Mouse (Mus musculus): ENCODE measurements around the gene Smco3. TPM values are rescaled to one million over a fixed set of nuclear protein-coding genes. Genes with fewer than 3 reads are reported as not detected.
"Not testable (repeated sequence)": the region's sequence is repeated elsewhere in the genome, so short reads cannot be mapped to it uniquely, and the experiment has no call there.

The Smco3 gene
- total RNA-seq (2015; ENCODE audit: low replicate concordance) = not detected in 2 replicates
- total RNA-seq (2017; ENCODE audit: low replicate concordance) = not detected in 2 replicates

GRCm38 (mm10) chr6:136835352-136835751 lies at the start of gene Smco3:
Gene Smco3, minus strand, starts transcription at chr6:136835452.
- ATAC-seq (replicated peaks; ENCODE audit: low FRiP score, poor library complexity, severe bottlenecking) = no peak

- not testable (repeated sequence) for ATAC-seq (replicated peaks; ENCODE audit: low FRiP score, poor library complexity, severe bottlenecking)
These were observed 49.5 kb upstream of the Smco3 start for GRCm38 (mm10) chr6:136884766-136885165.

GRCm38 (mm10) chr6:136883961-136884360 lies 48.7 kb upstream of the Smco3 start:
- no peak for ATAC-seq (replicated peaks; ENCODE audit: low FRiP score, poor library complexity, severe bottlenecking)

- no peak for ATAC-seq (replicated peaks; ENCODE audit: low FRiP score, poor library complexity, severe bottlenecking)
These were observed 48.2 kb upstream of the Smco3 start for GRCm38 (mm10) chr6:136883431-136883915.

GRCm38 (mm10) chr6:136881678-136882077 lies 46.4 kb upstream of the Smco3 start:
- ATAC-seq (replicated peaks; ENCODE audit: low FRiP score, poor library complexity, severe bottlenecking) = no peak

GRCm38 (mm10) chr6:136875670-136876069 lies 40.4 kb upstream of the Smco3 start, which contains the start of gene Mgp:
Gene Mgp, minus strand, starts transcription at chr6:136875823.
- 0 out of 2 replicates have a peak, but pooled peaks have one; percentile 19 for ATAC-seq (replicated peaks; ENCODE audit: low FRiP score, poor library complexity, severe bottlenecking)

GRCm38 (mm10) chr6:136874599-136874998 lies 39.3 kb upstream of the Smco3 start:
- no peak for ATAC-seq (replicated peaks; ENCODE audit: low FRiP score, poor library complexity, severe bottlenecking)

GRCm38 (mm10) chr6:136868921-136869320 lies 33.7 kb upstream of the Smco3 start:
- ATAC-seq (replicated peaks; ENCODE audit: low FRiP score, poor library complexity, severe bottlenecking) = no peak

- ATAC-seq (replicated peaks; ENCODE audit: low FRiP score, poor library complexity, severe bottlenecking) = no peak
These were observed 30.9 kb upstream of the Smco3 start for GRCm38 (mm10) chr6:136866150-136866549.

- ATAC-seq (replicated peaks; ENCODE audit: low FRiP score, poor library complexity, severe bottlenecking) = no peak
These were observed 30.1 kb upstream of the Smco3 start for GRCm38 (mm10) chr6:136865360-136865759.

GRCm38 (mm10) chr6:136861020-136861419 lies 25.8 kb upstream of the Smco3 start:
- ATAC-seq (replicated peaks; ENCODE audit: low FRiP score, poor library complexity, severe bottlenecking) = 0 out of 2 replicates have a peak, but pooled peaks have one; percentile 20

GRCm38 (mm10) chr6:136858420-136858819 lies 23.2 kb upstream of the Smco3 start:
- ATAC-seq (replicated peaks; ENCODE audit: low FRiP score, poor library complexity, severe bottlenecking) = no peak

- peak; percentile 54 for ATAC-seq (replicated peaks; ENCODE audit: low FRiP score, poor library complexity, severe bottlenecking)
These were observed 22.6 kb upstream of the Smco3 start for GRCm38 (mm10) chr6:136857873-136858260.

- ATAC-seq (replicated peaks; ENCODE audit: low FRiP score, poor library complexity, severe bottlenecking) = peak; percentile 87
These were observed 22.1 kb upstream of the Smco3 start, which contains the start of gene Art4 for GRCm38 (mm10) chr6:136857186-136857872. Gene Art4, minus strand, starts transcription at chr6:136857733.

- ATAC-seq (replicated peaks; ENCODE audit: low FRiP score, poor library complexity, severe bottlenecking) = peak; percentile 60
These were observed 20.9 kb upstream of the Smco3 start for GRCm38 (mm10) chr6:136856071-136856636.

- no peak for ATAC-seq (replicated peaks; ENCODE audit: low FRiP score, poor library complexity, severe bottlenecking)
These were observed 19.9 kb upstream of the Smco3 start for GRCm38 (mm10) chr6:136855183-136855582.

GRCm38 (mm10) chr6:136854361-136854781 lies 19.1 kb upstream of the Smco3 start:
- ATAC-seq (replicated peaks; ENCODE audit: low FRiP score, poor library complexity, severe bottlenecking) = no peak

GRCm38 (mm10) chr6:136852762-136853161 lies 17.5 kb upstream of the Smco3 start:
- ATAC-seq (replicated peaks; ENCODE audit: low FRiP score, poor library complexity, severe bottlenecking) = no peak

GRCm38 (mm10) chr6:136852348-136852747 lies 17.1 kb upstream of the Smco3 start:
- no peak for ATAC-seq (replicated peaks; ENCODE audit: low FRiP score, poor library complexity, severe bottlenecking)

- no peak for ATAC-seq (replicated peaks; ENCODE audit: low FRiP score, poor library complexity, severe bottlenecking)
These were observed 15.0 kb upstream of the Smco3 start for GRCm38 (mm10) chr6:136850267-136850666.

- no peak for ATAC-seq (replicated peaks; ENCODE audit: low FRiP score, poor library complexity, severe bottlenecking)
These were observed 13.7 kb upstream of the Smco3 start for GRCm38 (mm10) chr6:136848971-136849370.

Measured in erythroid progenitor cell, adult 5-6 weeks (primary cell).